Mouse (Mus musculus): ENCODE data around the gene Disp2. TPM values are rescaled to one million over a fixed set of nuclear protein-coding genes. Genes with fewer than 3 reads are reported as not detected.

Gene Disp2
- total RNA-seq (2012; rRNA removed): 0.21 and 0.31 TPM in 2 replicates

DNA sequence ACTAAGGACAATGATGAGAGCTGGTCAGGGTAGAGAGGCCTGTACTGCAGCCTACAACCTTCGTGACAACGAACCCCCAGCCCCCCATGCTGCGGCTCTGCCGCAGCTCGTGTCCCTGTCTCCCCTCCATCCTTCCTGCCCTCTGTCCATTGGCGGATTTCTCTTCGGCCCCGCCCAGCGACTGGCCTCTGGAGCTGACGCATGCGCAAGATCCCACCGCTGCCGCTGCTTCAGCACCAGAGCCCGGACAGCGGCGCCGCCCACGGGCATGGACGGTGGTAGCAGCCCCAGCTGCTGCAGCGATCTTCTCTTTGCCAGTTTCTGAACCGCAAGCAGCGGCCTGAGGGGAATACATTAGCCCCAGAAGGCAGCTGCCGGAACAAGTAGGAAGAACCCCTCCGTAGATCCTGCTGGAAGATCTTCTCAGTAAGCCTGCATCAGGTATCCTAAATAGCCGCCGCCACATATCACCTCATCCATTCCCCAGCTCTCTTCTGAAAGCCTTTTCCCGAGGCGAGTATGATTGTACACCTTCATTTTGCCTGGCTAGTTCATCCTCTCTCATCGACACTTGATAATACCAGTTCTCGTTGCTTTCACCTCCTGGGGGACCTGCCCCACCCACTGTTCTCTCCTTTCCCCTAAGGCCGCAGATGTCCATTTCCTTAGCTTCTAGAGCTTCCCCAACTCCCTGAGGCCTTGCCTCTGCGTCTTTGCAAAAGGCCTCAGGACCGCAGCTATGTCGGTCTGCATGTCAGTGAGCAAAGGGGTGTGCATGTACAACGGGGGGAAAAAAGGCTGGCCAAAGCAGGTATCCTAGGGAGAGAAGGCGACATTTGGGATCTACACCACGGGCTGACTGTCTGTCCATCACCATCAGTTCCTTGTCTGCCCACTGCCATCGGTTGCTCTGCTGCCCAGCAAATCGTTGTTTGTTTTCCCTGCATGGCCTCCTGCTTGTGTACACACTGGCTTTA, at the start of gene Disp2:
Disp2 (plus strand) TSS at position 216 of the 977 bp plus-strand sequence.
- no peak for TF ChIP-seq ZNF384 (IDR thresholded peaks at IDR 0.05; ENCODE audit: low read depth, low read length)
- TF ChIP-seq ZC3H11A (IDR thresholded peaks at IDR 0.05; ENCODE audit: borderline replicate concordance, low read depth, low read length): no peak
- no peak for TF ChIP-seq MAFK (IDR thresholded peaks at IDR 0.05; ENCODE audit: insufficient read depth, low read depth, low read length)
- no peak for TF ChIP-seq CHD2 (IDR thresholded peaks at IDR 0.05; ENCODE audit: low read depth, low read length)
- no peak for TF ChIP-seq HCFC1 (IDR thresholded peaks at IDR 0.05; ENCODE audit: borderline replicate concordance, insufficient read depth, low read length)
- Histone ChIP-seq H3K9me3 (ENCODE audit: control insufficient read depth, insufficient read depth, low read depth, low read length) (no peaks in the 10 kb centered on the region), H3K36me3 (ENCODE audit: control insufficient read depth, insufficient read depth, low read length, poor library complexity, severe bottlenecking) (no peaks in the 10 kb centered on the region), H3K4me1 (ENCODE audit: control insufficient read depth in 2 of 2, insufficient read depth in 2 of 2, low read length in 2 of 2, poor library complexity in 1 of 2) (no peaks in the 10 kb centered on the region), H3K9ac (ENCODE audit: insufficient read depth, low read depth, low read length, poor library complexity, severe bottlenecking) (no peak within 1 kb of the TSS; the same call in 1 of the 2 replicates), H3K27ac (ENCODE audit: insufficient read depth, low read depth, low read length, poor library complexity, severe bottlenecking) (no peak within 1 kb of the TSS), H3K4me3 (ENCODE audit: insufficient read depth in 1 of 2, low read depth in 1 of 2, low read length in 2 of 2, poor library complexity in 1 of 2, severe bottlenecking in 1 of 2) (peak within 1 kb of the TSS in 1 of 2 experiments; percentile 27; a peak in 3 of 4 replicates)
- DNase-seq (ENCODE audit: low read depth, low spot score): peak; percentile 84
- in situ Hi-C loops (cut with MboI; ENCODE audit: low sequenced_read_pairs in 2 of 2, unreplicated experiment in 2 of 2): no loop called here

DNA sequence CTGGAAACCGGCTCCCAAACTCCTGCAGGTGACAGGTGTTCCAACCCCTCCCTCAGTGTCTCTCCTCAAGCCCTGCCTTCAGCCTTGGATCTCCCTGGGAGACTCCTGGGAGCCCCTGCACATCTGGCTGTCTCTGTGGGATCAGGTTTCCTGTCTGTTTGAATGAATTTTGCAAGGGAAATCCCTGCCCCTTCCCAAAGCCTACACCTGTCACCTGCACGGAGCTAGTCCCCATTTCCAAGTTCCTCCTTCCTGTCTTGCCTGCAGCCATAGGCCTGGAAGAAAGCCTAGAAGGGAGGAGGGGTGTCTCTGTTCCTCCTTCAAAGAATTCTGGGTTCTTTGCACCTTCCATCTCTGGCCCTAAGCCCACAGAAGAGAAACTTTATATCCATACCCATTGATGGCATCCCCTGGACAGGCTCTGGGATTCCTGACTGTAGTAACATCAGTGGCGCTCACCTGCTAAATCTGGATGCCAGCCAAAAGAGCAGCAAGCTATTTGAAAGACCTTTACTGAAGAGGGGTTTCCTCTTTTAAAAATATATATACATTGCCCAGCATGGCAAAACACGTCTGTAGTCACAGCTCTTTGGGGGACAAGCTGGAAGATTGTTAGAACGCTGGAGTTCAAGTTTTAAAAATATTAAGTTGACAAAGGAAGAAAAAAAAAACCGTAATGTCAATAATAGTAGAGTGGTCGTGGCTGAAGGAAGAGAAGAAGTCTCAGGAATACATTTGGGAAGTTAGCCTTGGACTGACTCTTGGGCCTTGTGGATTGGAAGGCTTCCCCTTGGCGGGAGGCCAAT, 49.5 kb upstream of the Disp2 start:
- H3K9ac ChIP-seq (ENCODE audit: insufficient read depth, low read depth, low read length, poor library complexity, severe bottlenecking): no peak overlapping the region
- in situ Hi-C loops (cut with MboI; ENCODE audit: low sequenced_read_pairs in 2 of 2, unreplicated experiment in 2 of 2): no loop called here
- no peaks in the 10 kb centered on the region for H3K9me3 ChIP-seq (ENCODE audit: control insufficient read depth, insufficient read depth, low read depth, low read length)
- no peak overlapping the region for H3K4me3 ChIP-seq (ENCODE audit: insufficient read depth in 1 of 2, low read depth in 1 of 2, low read length in 2 of 2, poor library complexity in 1 of 2, severe bottlenecking in 1 of 2)
- no peak for DNase-seq (ENCODE audit: low read depth, low spot score)
- no peak overlapping the region for H3K27ac ChIP-seq (ENCODE audit: insufficient read depth, low read depth, low read length, poor library complexity, severe bottlenecking)
- TF ChIP-seq MAFK (IDR thresholded peaks at IDR 0.05; ENCODE audit: insufficient read depth, low read depth, low read length): no peak
- TF ChIP-seq HCFC1 (IDR thresholded peaks at IDR 0.05; ENCODE audit: borderline replicate concordance, insufficient read depth, low read length): no peak
- TF ChIP-seq ZC3H11A (IDR thresholded peaks at IDR 0.05; ENCODE audit: borderline replicate concordance, low read depth, low read length): no peak
- no peak for TF ChIP-seq ZNF384 (IDR thresholded peaks at IDR 0.05; ENCODE audit: low read depth, low read length)
- no peak for TF ChIP-seq CHD2 (IDR thresholded peaks at IDR 0.05; ENCODE audit: low read depth, low read length)
- peaks cover 0 to 4% of the 10 kb centered on the region in 2 experiments; a peak in 1 of 4 replicates for H3K4me1 ChIP-seq (ENCODE audit: control insufficient read depth in 2 of 2, insufficient read depth in 2 of 2, low read length in 2 of 2, poor library complexity in 1 of 2)
- H3K36me3 ChIP-seq (ENCODE audit: control insufficient read depth, insufficient read depth, low read length, poor library complexity, severe bottlenecking): no peaks in the 10 kb centered on the region

DNA sequence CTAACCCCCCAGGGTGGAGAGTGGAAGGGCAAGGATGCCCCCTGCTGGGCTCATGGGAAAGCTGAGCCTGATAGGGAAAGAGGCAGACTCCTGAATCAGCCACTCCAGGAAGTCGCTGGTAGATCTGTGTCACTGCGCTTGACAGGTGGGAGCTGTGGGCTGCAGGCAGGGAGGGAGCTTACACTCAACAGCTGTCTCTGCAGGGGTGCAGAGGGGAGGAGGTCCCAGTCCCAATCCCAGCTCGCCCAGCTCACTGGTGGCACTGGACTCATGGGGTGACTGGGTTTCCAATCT, 49.0 kb upstream of the Disp2 start:
- Histone ChIP-seq H3K27ac (ENCODE audit: insufficient read depth, low read depth, low read length, poor library complexity, severe bottlenecking) (no peak overlapping the region), H3K36me3 (ENCODE audit: control insufficient read depth, insufficient read depth, low read length, poor library complexity, severe bottlenecking) (no peaks in the 10 kb centered on the region), H3K9ac (ENCODE audit: insufficient read depth, low read depth, low read length, poor library complexity, severe bottlenecking) (no peak overlapping the region), H3K4me3 (ENCODE audit: insufficient read depth in 1 of 2, low read depth in 1 of 2, low read length in 2 of 2, poor library complexity in 1 of 2, severe bottlenecking in 1 of 2) (no peak overlapping the region), H3K9me3 (ENCODE audit: control insufficient read depth, insufficient read depth, low read depth, low read length) (no peaks in the 10 kb centered on the region), H3K4me1 (ENCODE audit: control insufficient read depth in 2 of 2, insufficient read depth in 2 of 2, low read length in 2 of 2, poor library complexity in 1 of 2) (peaks cover 0 to 4% of the 10 kb centered on the region in 2 experiments; a peak in 1 of 4 replicates)
- in situ Hi-C loops (cut with MboI; ENCODE audit: low sequenced_read_pairs in 2 of 2, unreplicated experiment in 2 of 2): no loop called here
- no peak for DNase-seq (ENCODE audit: low read depth, low spot score)
- no peak for TF ChIP-seq HCFC1 (IDR thresholded peaks at IDR 0.05; ENCODE audit: borderline replicate concordance, insufficient read depth, low read length)
- 0 out of 2 replicates have a peak, but pooled peaks have one; percentile 19 for TF ChIP-seq ZC3H11A (IDR thresholded peaks at IDR 0.05; ENCODE audit: borderline replicate concordance, low read depth, low read length)
- TF ChIP-seq ZNF384 (IDR thresholded peaks at IDR 0.05; ENCODE audit: low read depth, low read length): no peak
- no peak for TF ChIP-seq CHD2 (IDR thresholded peaks at IDR 0.05; ENCODE audit: low read depth, low read length)
- no peak for TF ChIP-seq MAFK (IDR thresholded peaks at IDR 0.05; ENCODE audit: insufficient read depth, low read depth, low read length)

DNA sequence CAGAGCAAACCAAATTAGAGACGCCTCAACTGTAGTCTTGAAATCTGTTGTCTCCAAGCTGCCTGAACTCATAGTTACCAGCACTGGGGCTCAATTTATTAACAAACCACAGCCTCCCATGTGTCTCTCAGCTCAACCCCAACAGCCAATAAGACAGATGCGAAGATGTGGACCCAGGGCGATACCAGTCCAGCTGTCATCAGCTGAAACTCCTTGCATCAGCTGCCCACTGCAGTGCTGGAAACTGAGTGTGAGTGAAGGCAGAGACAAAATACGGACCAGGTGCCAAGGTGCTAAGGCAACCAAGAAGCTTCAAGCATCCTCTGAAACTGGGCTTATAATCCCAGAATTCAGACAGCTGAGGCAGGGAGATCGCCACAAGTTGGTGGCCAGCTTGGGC, 47.5 kb upstream of the Disp2 start:
- no peak overlapping the region for H3K9ac ChIP-seq (ENCODE audit: insufficient read depth, low read depth, low read length, poor library complexity, severe bottlenecking)
- in situ Hi-C loops (cut with MboI; ENCODE audit: low sequenced_read_pairs in 2 of 2, unreplicated experiment in 2 of 2): no loop called here
- H3K4me3 ChIP-seq (ENCODE audit: insufficient read depth in 1 of 2, low read depth in 1 of 2, low read length in 2 of 2, poor library complexity in 1 of 2, severe bottlenecking in 1 of 2): no peak overlapping the region
- H3K9me3 ChIP-seq (ENCODE audit: control insufficient read depth, insufficient read depth, low read depth, low read length): no peaks in the 10 kb centered on the region
- peaks cover 0 to 4% of the 10 kb centered on the region in 2 experiments; a peak in 1 of 4 replicates for H3K4me1 ChIP-seq (ENCODE audit: control insufficient read depth in 2 of 2, insufficient read depth in 2 of 2, low read length in 2 of 2, poor library complexity in 1 of 2)
- DNase-seq (ENCODE audit: low read depth, low spot score): no peak
- no peaks in the 10 kb centered on the region for H3K36me3 ChIP-seq (ENCODE audit: control insufficient read depth, insufficient read depth, low read length, poor library complexity, severe bottlenecking)
- TF ChIP-seq HCFC1 (IDR thresholded peaks at IDR 0.05; ENCODE audit: borderline replicate concordance, insufficient read depth, low read length) (no peak), ZNF384 (IDR thresholded peaks at IDR 0.05; ENCODE audit: low read depth, low read length) (no peak), MAFK (IDR thresholded peaks at IDR 0.05; ENCODE audit: insufficient read depth, low read depth, low read length) (no peak), CHD2 (IDR thresholded peaks at IDR 0.05; ENCODE audit: low read depth, low read length) (no peak), ZC3H11A (IDR thresholded peaks at IDR 0.05; ENCODE audit: borderline replicate concordance, low read depth, low read length) (no peak)
- no peak overlapping the region for H3K27ac ChIP-seq (ENCODE audit: insufficient read depth, low read depth, low read length, poor library complexity, severe bottlenecking)

Measured in ES-E14 (cell line).